Mouse (Mus musculus) MEL (cell line): ENCODE data around the gene Foxn3. TPM values are rescaled to one million over a fixed set of nuclear protein-coding genes. Genes with fewer than 3 reads are reported as not detected.

Experiments
- DNase-seq: peaks from one replicate; pipeline ENCODE4 v3.0.0; 2011; ENCODE audit warnings: low read depth, low spot score
- H3K27ac ChIP-seq: 2 replicates; pipeline ENCODE4 v1.5.1; 2012; ENCODE audit warnings: low read depth, mild to moderate bottlenecking, control low read depth, low read length, moderate library complexity; ENCODE audit not compliant: control insufficient read depth
- H3K27me3 ChIP-seq, 2 experiments: fragments of 150-350 bp in 1 of 2; sonication (generic) in 1 of 2; 2 replicates each; pipeline ENCODE4 v1.6.1; 2012; ENCODE audit warnings: low read length in 2 of 2, mild to moderate bottlenecking in 2 of 2, improper control_type of control experiment in 1 of 2, moderate library complexity in 1 of 2; ENCODE audit not compliant: insufficient read depth in 2 of 2, control insufficient read depth in 1 of 2
- H3K36me3 ChIP-seq, 2 experiments: 2 replicates each; pipeline ENCODE4 v1.6.1; 2012 to 2014; ENCODE audit warnings: low read length in 2 of 2, improper control_type of control experiment in 1 of 2, inconsistent platforms in 1 of 2, mild to moderate bottlenecking in 1 of 2; ENCODE audit not compliant: insufficient read depth in 2 of 2, control insufficient read depth in 1 of 2
- H3K4me1 ChIP-seq, 2 experiments: fragments of 150-350 bp in 1 of 2; sonication (generic) in 1 of 2; 2 replicates each; pipeline ENCODE4 v1.6.1; 2012; ENCODE audit warnings: low read length in 2 of 2, improper control_type of control experiment in 1 of 2, mild to moderate bottlenecking in 1 of 2; ENCODE audit not compliant: insufficient read depth in 2 of 2, control insufficient read depth in 1 of 2
- H3K4me3 ChIP-seq, 2 experiments: fragments of 150-350 bp in 1 of 2; sonication (generic) in 1 of 2; 2 replicates each; pipeline ENCODE4 v1.5.1; 2012; ENCODE audit warnings: low read depth in 2 of 2, low read length in 2 of 2, mild to moderate bottlenecking in 2 of 2, moderate library complexity in 2 of 2, control low read depth in 1 of 2, improper control_type of control experiment in 1 of 2; ENCODE audit not compliant: control insufficient read depth in 1 of 2, insufficient read depth in 1 of 2
- H3K79me2 ChIP-seq: 2 replicates; pipeline ENCODE4 v1.6.1; 2012; ENCODE audit warnings: mild to moderate bottlenecking, low read length, moderate library complexity; ENCODE audit not compliant: control insufficient read depth, poor library complexity, insufficient read depth
- H3K9ac ChIP-seq: 2 replicates; pipeline ENCODE4 v1.6.1; 2012; ENCODE audit warnings: low read depth, mild to moderate bottlenecking, control low read depth, low read length, moderate library complexity; ENCODE audit not compliant: control insufficient read depth, poor library complexity, severe bottlenecking
- H3K9me3 ChIP-seq: fragments of 150-350 bp; sonication (generic); replicated peaks from 2 replicates; pipeline ENCODE4 v1.6.1; 2012; ENCODE audit warnings: mild to moderate bottlenecking, low read length, improper control_type of control experiment, moderate library complexity; ENCODE audit not compliant: insufficient read depth
- BHLHE40 ChIP-seq: IDR thresholded peaks from 2 replicates; pipeline ENCODE4 v1.6.1; 2012; ENCODE audit warnings: low read depth, mild to moderate bottlenecking, inconsistent platforms, low read length, improper control_type of control experiment, borderline replicate concordance
- CTCF ChIP-seq, 3 experiments: IDR thresholded peaks in 2 of 3; conservative IDR thresholded peaks in 1 of 3; 2 replicates each; pipeline ENCODE4 v1.5.1; 2011 to 2012; ENCODE audit warnings: low read length in 3 of 3, low read depth in 2 of 3, mild to moderate bottlenecking in 2 of 3, improper control_type of control experiment in 1 of 3, inconsistent platforms in 1 of 3, mixed read lengths in 1 of 3, moderate library complexity in 1 of 3; ENCODE audit not compliant: control insufficient read depth in 1 of 3, insufficient read depth in 1 of 3, poor library complexity in 1 of 3, severe bottlenecking in 1 of 3
- E2F4 ChIP-seq: IDR thresholded peaks from 2 replicates; pipeline ENCODE4 v1.6.1; 2011; ENCODE audit warnings: low read depth, low read length, improper control_type of control experiment, borderline replicate concordance
- ELF1 ChIP-seq: IDR thresholded peaks from 2 replicates; pipeline ENCODE4 v1.6.1; 2014; ENCODE audit warnings: low read depth, mild to moderate bottlenecking, inconsistent platforms, low read length, improper control_type of control experiment, moderate library complexity
- EP300 ChIP-seq, 2 experiments: IDR thresholded peaks; 2 replicates each; pipeline ENCODE4 v1.6.1; 2011; ENCODE audit warnings: improper control_type of control experiment in 2 of 2, low read length in 2 of 2, low read depth in 1 of 2, mild to moderate bottlenecking in 1 of 2
- ETS1 ChIP-seq: IDR thresholded peaks from 2 replicates; pipeline ENCODE4 v1.6.1; 2012; ENCODE audit warnings: low read depth, mild to moderate bottlenecking, inconsistent platforms, low read length, improper control_type of control experiment, moderate library complexity
- GABPA ChIP-seq: IDR thresholded peaks from 2 replicates; pipeline ENCODE4 v1.6.1; 2012; ENCODE audit warnings: low read depth, mild to moderate bottlenecking, inconsistent platforms, low read length, improper control_type of control experiment, moderate library complexity
- GATA1 ChIP-seq: IDR thresholded peaks from 2 replicates; pipeline ENCODE4 v1.6.1; 2011; ENCODE audit warnings: low read depth, low read length, improper control_type of control experiment
- HCFC1 ChIP-seq: IDR thresholded peaks from 2 replicates; pipeline ENCODE4 v1.6.1; 2012; ENCODE audit warnings: low read depth, mild to moderate bottlenecking, inconsistent platforms, low read length, improper control_type of control experiment, moderate library complexity
- JUND ChIP-seq: IDR thresholded peaks from 2 replicates; pipeline ENCODE4 v1.6.1; 2011; ENCODE audit warnings: low read depth, mild to moderate bottlenecking, improper control_type of control experiment, low read length
- MAFK ChIP-seq: IDR thresholded peaks from 2 replicates; pipeline ENCODE4 v1.6.1; 2011; ENCODE audit warnings: low read depth, mild to moderate bottlenecking, low read length, improper control_type of control experiment, borderline replicate concordance
- MAX ChIP-seq: IDR thresholded peaks from 2 replicates; pipeline ENCODE4 v1.6.1; 2011; ENCODE audit warnings: low read length, improper control_type of control experiment
- MEF2A ChIP-seq: IDR thresholded peaks from 2 replicates; pipeline ENCODE4 v1.6.1; 2014; ENCODE audit warnings: low read depth, mild to moderate bottlenecking, inconsistent platforms, low read length, improper control_type of control experiment; ENCODE audit not compliant: poor library complexity, insufficient replicate concordance, severe bottlenecking; ENCODE audit errors: extremely low read depth
- MXI1 ChIP-seq: IDR thresholded peaks from 2 replicates; pipeline ENCODE4 v1.6.1; 2011; ENCODE audit warnings: mild to moderate bottlenecking, low read depth, low read length, improper control_type of control experiment
- NELFE ChIP-seq: IDR thresholded peaks from 2 replicates; pipeline ENCODE4 v1.6.1; 2011; ENCODE audit warnings: low read depth, low read length, improper control_type of control experiment
- POLR2A ChIP-seq, 2 experiments: IDR thresholded peaks; 2 replicates each; pipeline ENCODE4 v1.6.1; 2011 to 2012; ENCODE audit warnings: low read length in 2 of 2, mild to moderate bottlenecking in 2 of 2, control low read depth in 1 of 2, improper control_type of control experiment in 1 of 2, low read depth in 1 of 2, moderate library complexity in 1 of 2; ENCODE audit not compliant: control insufficient read depth in 1 of 2, insufficient read depth in 1 of 2, poor library complexity in 1 of 2
- POLR2AphosphoS2 ChIP-seq: IDR thresholded peaks from 2 replicates; pipeline ENCODE4 v1.6.1; 2011; ENCODE audit warnings: low read length, improper control_type of control experiment
- POLR2AphosphoS5 ChIP-seq: IDR thresholded peaks from 2 replicates; pipeline ENCODE4 v1.6.1; 2012; ENCODE audit warnings: low read depth, borderline replicate concordance, mild to moderate bottlenecking, inconsistent platforms, low read length, moderate library complexity, mixed read lengths
- RAD21 ChIP-seq: IDR thresholded peaks from 2 replicates; pipeline ENCODE4 v1.6.1; 2011; ENCODE audit warnings: mild to moderate bottlenecking, low read depth, low read length, improper control_type of control experiment
- RCOR1 ChIP-seq: IDR thresholded peaks from 2 replicates; pipeline ENCODE4 v1.6.1; 2012; ENCODE audit warnings: low read depth, mild to moderate bottlenecking, inconsistent platforms, low read length, improper control_type of control experiment
- SIN3A ChIP-seq: IDR thresholded peaks from 2 replicates; pipeline ENCODE4 v1.6.1; 2012; ENCODE audit warnings: low read length, improper control_type of control experiment, inconsistent platforms
- SMC3 ChIP-seq: IDR thresholded peaks from 2 replicates; pipeline ENCODE4 v1.6.1; 2011; ENCODE audit warnings: low read depth, low read length, improper control_type of control experiment
- TAL1 ChIP-seq: IDR thresholded peaks from 2 replicates; pipeline ENCODE4 v1.6.1; 2012; ENCODE audit warnings: mild to moderate bottlenecking, inconsistent platforms, low read length, moderate library complexity, mixed read lengths
- TBP ChIP-seq: IDR thresholded peaks from 2 replicates; pipeline ENCODE4 v1.8.0; 2011; ENCODE audit warnings: low read depth, low read length, improper control_type of control experiment
- TCF12 ChIP-seq: IDR thresholded peaks from 2 replicates; pipeline ENCODE4 v1.6.1; 2014; ENCODE audit warnings: low read depth, mild to moderate bottlenecking, inconsistent platforms, low read length, improper control_type of control experiment, moderate library complexity
- ZC3H11A ChIP-seq: IDR thresholded peaks from 2 replicates; pipeline ENCODE4 v1.6.1; 2012; ENCODE audit warnings: low read depth, mild to moderate bottlenecking, inconsistent platforms, low read length, improper control_type of control experiment
- ZKSCAN1 ChIP-seq: IDR thresholded peaks from 2 replicates; pipeline ENCODE4 v1.6.1; 2012; ENCODE audit warnings: low read depth, mild to moderate bottlenecking, inconsistent platforms, low read length, improper control_type of control experiment, moderate library complexity
- ZNF384 ChIP-seq: IDR thresholded peaks from 2 replicates; pipeline ENCODE4 v1.6.1; 2012; ENCODE audit warnings: low read depth, mild to moderate bottlenecking, inconsistent platforms, low read length, improper control_type of control experiment
- polyA plus RNA-seq, 2 experiments: library from polyadenylated mRNA; stranded (reverse) in 1 of 2; unstranded in 1 of 2; fragments of >175 nt in 1 of 2; fragments of >200 nt in 1 of 2; gene quantifications; 2 replicates each; pipeline versions ENCODE4 v1.2.1 to v1.2.4; 2012; ENCODE audit warnings: low replicate concordance in 2 of 2, low read depth in 1 of 2; ENCODE audit not compliant: insufficient read length in 2 of 2, insufficient read depth in 1 of 2, missing spikeins in 1 of 2
- total RNA-seq: library from RNA; depleted of rRNA; stranded (reverse); fragments of 300-350 nt; gene quantifications from 2 replicates; pipeline ENCODE4 v1.2.3, GENCODE M21; 2012

Gene Foxn3
- total and polyA plus RNA-seq, 3 experiments, result 15.5 to 22.8 TPM; not detected in 1

GRCm38 (mm10) chr12:99162188-99162587 is 401.2 kb downstream of the Foxn3 start (continued):
- TF ChIP-seq TAL1 (peak; percentile 57), NELFE (no peak), BHLHE40 (peak; percentile 60), ZNF384 (no peak), SMC3 (no peak), MEF2A (no peak), JUND (no peak), MAX (peak; percentile 57; the same call in 1 of the 2 replicates), E2F4 (no peak), MXI1 (peak; percentile 39; the same call in 1 of the 2 replicates), MAFK (no peak), RCOR1 (0 out of 2 replicates have a peak, but pooled peaks have one; percentile 14), CTCF (IDR thresholded peaks at IDR 0.05 in 2 of 3, conservative IDR thresholded peaks at IDR 0.05 in 1 of 3; ENCODE audit: control insufficient read depth in 1 of 3, insufficient read depth in 1 of 3, low read depth in 2 of 3, low read length in 3 of 3, poor library complexity in 1 of 3, severe bottlenecking in 1 of 3) (no peak), ELF1 (no peak), ZKSCAN1 (no peak), ETS1 (peak; percentile 41; the same call in 1 of the 2 replicates), RAD21 (no peak), TBP (no peak), POLR2AphosphoS2 (no peak)

DNA sequence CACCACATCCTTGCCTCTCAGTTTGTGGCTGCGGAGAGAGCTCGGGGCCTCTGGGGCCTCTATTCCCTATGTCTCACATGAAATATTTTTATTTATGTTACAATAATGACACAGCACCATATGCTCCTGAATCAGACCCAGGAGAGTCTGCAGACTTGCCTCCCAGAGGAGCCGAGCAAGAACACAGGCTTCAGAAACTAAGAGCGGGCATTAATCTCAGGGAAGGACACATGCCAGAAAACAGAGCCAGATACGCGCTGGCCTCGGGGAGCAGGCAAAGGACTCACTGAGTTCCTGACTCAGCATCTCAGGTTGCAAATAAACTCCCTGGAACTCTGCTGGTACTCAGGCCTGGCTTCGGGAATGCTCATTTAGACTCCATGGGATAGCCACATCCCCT is 403.3 kb downstream of the Foxn3 start:
- Histone ChIP-seq H3K36me3 (peaks cover 0 to 8% of the 10 kb centered on the region in 2 experiments; a peak in 1 of 4 replicates), H3K27me3 (no peaks in the 10 kb centered on the region), H3K4me3 (no peak overlapping the region), H3K9me3 (no peaks in the 10 kb centered on the region), H3K9ac (no peak overlapping the region), H3K4me1 (peaks cover 0 to 11% of the 10 kb centered on the region in 2 experiments; a peak in 2 of 4 replicates), H3K27ac (no peak overlapping the region), H3K79me2 (no peaks in the 10 kb centered on the region)
- TF ChIP-seq E2F4 (no peak), TCF12 (no peak), POLR2A (IDR thresholded peaks at IDR 0.05; ENCODE audit: control insufficient read depth in 1 of 2, insufficient read depth in 1 of 2, low read depth in 1 of 2, low read length in 2 of 2, poor library complexity in 1 of 2) (no peak)
- no peak for DNase-seq

DNA sequence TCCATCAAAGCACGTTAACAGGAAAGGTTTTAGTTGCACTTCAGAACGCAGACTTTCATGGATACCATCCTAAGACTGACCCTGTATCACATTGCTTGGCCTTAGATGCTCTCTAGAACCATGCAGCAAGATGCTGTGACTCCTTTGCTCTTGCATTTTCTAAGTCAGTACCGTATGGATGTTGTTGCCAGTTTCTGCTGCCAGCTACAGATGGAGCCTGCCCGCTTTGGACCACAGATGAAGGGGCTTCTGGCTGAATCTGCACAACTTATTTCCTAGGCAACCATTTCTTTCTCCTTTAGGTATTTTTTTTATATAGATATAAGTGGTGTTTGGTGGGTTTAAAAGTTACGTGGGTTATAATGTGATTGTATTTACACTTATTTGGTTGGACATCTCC is 407.5 kb downstream of the Foxn3 start:
- H3K36me3 ChIP-seq, result no peaks in the 10 kb centered on the region
- no peak for TF ChIP-seq ZC3H11A
- TF ChIP-seq POLR2AphosphoS5, result no peak
- TF ChIP-seq HCFC1, result no peak
- no peak for TF ChIP-seq GABPA
- no peak for TF ChIP-seq GATA1
- TF ChIP-seq EP300 (IDR thresholded peaks at IDR 0.05; ENCODE audit: low read depth in 1 of 2, low read length in 2 of 2), result no peak
- no peak for TF ChIP-seq MAX
- no peak for TF ChIP-seq POLR2A (IDR thresholded peaks at IDR 0.05; ENCODE audit: control insufficient read depth in 1 of 2, insufficient read depth in 1 of 2, low read depth in 1 of 2, low read length in 2 of 2, poor library complexity in 1 of 2)
- TF ChIP-seq MEF2A, result no peak
- TF ChIP-seq MAFK, result no peak
- no peak for TF ChIP-seq SIN3A
- no peak for TF ChIP-seq ELF1
- H3K4me3 ChIP-seq, result no peak overlapping the region
- no peaks in the 10 kb centered on the region for H3K79me2 ChIP-seq
- H3K27ac ChIP-seq, result no peak overlapping the region
- H3K9me3 ChIP-seq, result no peaks in the 10 kb centered on the region
- no peaks in the 10 kb centered on the region for H3K27me3 ChIP-seq
- no peak for DNase-seq
- H3K9ac ChIP-seq, result no peak overlapping the region
- H3K4me1 ChIP-seq, result no peaks in the 10 kb centered on the region
